Mouse (Mus musculus): ENCODE data around the gene Taf1c. TPM values are rescaled to one million over a fixed set of nuclear protein-coding genes. Genes with fewer than 3 reads are reported as not detected.

Gene Taf1c
- polyA plus RNA-seq (2012; rRNA removed; ENCODE audit: low replicate concordance) = 21.6 and 47.0 TPM in 2 replicates

DNA sequence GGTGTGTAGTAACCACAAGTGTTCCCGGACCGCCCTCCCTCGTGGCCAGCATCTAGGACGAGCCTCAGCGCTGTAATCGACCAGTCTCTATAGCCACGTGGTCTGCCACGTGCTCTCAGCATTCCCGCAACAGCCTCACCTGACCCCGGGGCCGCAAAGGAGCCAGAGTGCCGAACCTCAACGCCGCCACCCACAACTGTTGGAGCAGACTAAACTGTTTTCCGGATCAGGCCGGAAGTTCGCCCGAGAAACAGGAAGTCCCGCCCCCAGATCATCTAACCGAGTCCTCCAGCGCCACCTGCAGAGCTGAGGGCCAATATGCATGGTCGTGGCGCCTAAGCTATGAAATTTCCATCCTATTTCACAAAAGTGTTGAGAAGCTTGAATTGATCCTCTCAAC lies at the start of gene Taf1c:
Gene Taf1c, minus strand, starts transcription at position 227 of the 400 bp plus-strand sequence.

GRCm38 (mm10) chr8:119635378-119635777 lies 30.4 kb upstream of the Taf1c start, which contains the start of gene Kcng4:
Gene Kcng4 (minus strand): TSS chr8:119635680.

GRCm38 (mm10) chr8:119612471-119612870 lies 7.4 kb upstream of the Taf1c start, which contains the start of gene Adad2:
Gene Adad2 (plus strand): TSS chr8:119612747.

DNA sequence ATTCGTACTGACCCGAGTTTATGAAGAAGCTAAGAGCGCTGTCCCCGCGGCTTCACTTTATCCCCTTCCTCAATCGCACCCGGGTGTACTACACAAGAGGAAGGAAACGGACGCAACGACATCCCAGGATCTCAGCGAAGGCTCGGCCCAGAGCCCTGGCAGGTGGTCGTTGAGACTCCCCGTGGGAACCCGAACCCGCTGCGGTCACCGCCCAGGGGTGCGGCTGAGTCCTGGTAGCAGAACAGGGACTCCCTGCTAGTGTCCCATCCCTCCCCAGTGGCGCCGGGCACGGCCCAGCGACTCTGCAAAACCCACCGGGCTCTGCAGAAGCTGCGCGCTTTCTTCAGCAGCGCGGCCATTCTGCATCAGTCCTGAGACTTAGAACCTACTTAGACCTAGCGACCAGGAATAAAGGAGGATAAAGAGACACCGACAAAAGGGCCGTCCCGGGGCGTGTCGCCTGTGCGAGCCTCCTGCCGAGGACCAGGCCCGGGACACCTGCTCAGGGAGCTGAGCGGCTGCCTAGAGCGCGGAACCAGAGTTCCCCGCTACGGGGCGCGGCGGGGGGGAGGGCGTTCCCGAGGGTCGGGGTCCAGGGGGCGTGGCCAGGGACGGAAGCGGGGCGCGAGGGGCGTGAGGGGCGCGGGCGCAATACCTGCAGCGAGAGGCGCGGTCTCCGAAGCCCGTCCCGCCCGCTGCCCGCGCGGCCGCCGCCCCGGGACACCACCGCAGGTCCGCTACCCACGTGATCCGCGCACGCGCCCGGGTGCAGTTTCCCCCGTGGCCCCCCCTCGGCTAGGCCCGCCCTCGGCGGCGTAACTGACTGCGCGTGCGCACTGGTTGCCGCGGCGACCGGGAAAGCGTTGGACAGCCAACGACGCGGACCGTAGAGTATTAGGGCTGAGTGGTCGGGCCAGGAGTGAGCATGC lies 30.3 kb downstream of the Taf1c start, which contains the start of the genes Hsdl1 and Dnaaf1:
Gene Hsdl1, minus strand, starts transcription at position 747 of the 929 bp plus-strand sequence.
Gene Dnaaf1, plus strand, starts transcription at position 799 of the 929 bp plus-strand sequence.

DNA sequence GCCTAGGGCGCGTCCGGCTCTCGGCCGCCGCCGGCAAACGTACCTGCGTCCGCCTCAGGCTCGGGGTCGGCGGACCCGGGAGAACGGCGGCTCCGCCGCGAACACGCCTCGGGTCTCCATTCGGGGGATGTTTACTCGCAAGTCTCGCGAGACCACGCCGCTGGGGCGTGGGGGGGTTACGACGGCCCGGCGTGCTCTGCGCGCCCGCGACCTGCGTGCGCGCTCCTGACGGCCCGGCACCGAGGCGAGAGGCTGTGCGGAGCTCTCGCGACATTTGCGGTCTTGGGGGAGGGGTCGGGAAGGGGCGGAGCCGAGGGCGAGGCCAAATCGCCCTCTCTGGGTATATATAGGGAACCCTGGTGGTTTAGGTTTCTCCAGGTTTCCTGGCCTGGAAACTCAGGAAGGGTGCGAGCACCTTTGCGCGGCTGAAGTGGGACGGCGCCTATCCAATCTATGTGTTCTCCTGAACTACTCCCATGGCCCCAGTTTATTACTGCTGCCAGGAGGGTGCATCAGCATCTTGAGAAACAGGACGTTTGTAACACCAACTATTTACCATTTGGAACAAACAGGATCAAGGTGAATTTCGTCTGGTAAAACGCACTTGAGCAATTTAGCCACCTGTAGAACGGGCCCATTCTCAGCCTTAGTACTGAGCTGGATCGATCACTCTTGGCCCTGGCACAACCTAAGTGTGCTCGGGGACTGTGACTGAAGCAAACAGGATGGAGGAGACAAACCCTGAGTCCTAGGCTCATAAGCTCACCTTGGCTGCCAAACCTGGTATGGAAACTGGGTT lies 46.2 kb downstream of the Taf1c start, which contains the start of gene Mbtps1:
Gene Mbtps1, minus strand, starts transcription at position 133 of the 799 bp plus-strand sequence.

Other genes with a start within 250 kb of the Taf1c start
- 45.3 and 61.0 TPM in 2 replicates for gene Mlycd, start 210.3 kb downstream of the Taf1c start, polyA plus RNA-seq (2012; rRNA removed; ENCODE audit: low replicate concordance)
- gene Osgin1, start 171.1 kb downstream of the Taf1c start, polyA plus RNA-seq (2012; rRNA removed; ENCODE audit: low replicate concordance) = 26.0 and 28.9 TPM in 2 replicates
- 0.88 and 1.0 TPM in 2 replicates for gene Necab2, start 158.5 kb downstream of the Taf1c start, polyA plus RNA-seq (2012; rRNA removed; ENCODE audit: low replicate concordance)
- 0.05 and 0.16 TPM in 2 replicates for gene Slc38a8, start 103.5 kb downstream of the Taf1c start, polyA plus RNA-seq (2012; rRNA removed; ENCODE audit: low replicate concordance)
- gene Mbtps1, start 46.5 kb downstream of the Taf1c start, polyA plus RNA-seq (2012; rRNA removed; ENCODE audit: low replicate concordance) = 76.3 and 88.2 TPM in 2 replicates
- gene Hsdl1, start 30.0 kb downstream of the Taf1c start, polyA plus RNA-seq (2012; rRNA removed; ENCODE audit: low replicate concordance) = 22.5 and 27.9 TPM in 2 replicates
- gene Dnaaf1, start 30.0 kb downstream of the Taf1c start, polyA plus RNA-seq (2012; rRNA removed; ENCODE audit: low replicate concordance) = not detected in 2 replicates
- not detected in 2 replicates for gene Adad2, start 7.5 kb upstream of the Taf1c start, polyA plus RNA-seq (2012; rRNA removed; ENCODE audit: low replicate concordance)
- gene Kcng4, start 30.5 kb upstream of the Taf1c start, polyA plus RNA-seq (2012; rRNA removed; ENCODE audit: low replicate concordance) = 1.4 and 1.7 TPM in 2 replicates
- 8.0 and 21.8 TPM in 2 replicates for gene Wfdc1, start 61.1 kb upstream of the Taf1c start, polyA plus RNA-seq (2012; rRNA removed; ENCODE audit: low replicate concordance)
- 2.5 and 2.9 TPM in 2 replicates for gene Atp2c2, start 94.8 kb upstream of the Taf1c start, polyA plus RNA-seq (2012; rRNA removed; ENCODE audit: low replicate concordance)
- 9.8 and 10.4 TPM in 2 replicates for gene Tldc1, start 173.2 kb upstream of the Taf1c start, polyA plus RNA-seq (2012; rRNA removed; ENCODE audit: low replicate concordance)
- gene Cotl1, start 235.3 kb upstream of the Taf1c start, polyA plus RNA-seq (2012; rRNA removed; ENCODE audit: low replicate concordance) = 212 and 609 TPM in 2 replicates